Mouse (Mus musculus) limb, embryonic 14.5 days (tissue): ENCODE results near the gene Tmem120a. TPM values are rescaled to one million over a fixed set of nuclear protein-coding genes. Genes with fewer than 3 reads are reported as not detected.
A peak's percentile ranks its signal among the peaks of the same experiment; 100 is the strongest.

Experiments used
- ATAC-seq: fragments of 200-750 bp; cut with Nextera tagmentation; 2 replicates; pipeline ENCODE4 v1.8.0; 2017; ENCODE audit warnings: low read depth, moderate number of reproducible peaks, moderate TSS enrichment; ENCODE audit not compliant: low FRiP score
- DNase-seq: peaks from one replicate; pipeline ENCODE4 v3.0.0-alpha.2; 2015; ENCODE audit warnings: low spot score
- H3K27ac ChIP-seq: fragments of 300-500 bp; sonication (generic); replicated peaks from 2 replicates; pipeline ENCODE4 v1.5.1; 2014; ENCODE audit warnings: low read depth, mild to moderate bottlenecking, low read length, moderate library complexity, mixed read lengths
- H3K27me3 ChIP-seq: fragments of 300-500 bp; sonication (generic); 2 replicates; pipeline ENCODE4 v1.6.1; 2014; ENCODE audit warnings: low read length, mixed read lengths; ENCODE audit not compliant: control insufficient read depth, insufficient read depth
- H3K36me3 ChIP-seq: fragments of 300-500 bp; sonication (generic); 2 replicates; pipeline ENCODE4 v1.6.1; 2014; ENCODE audit warnings: mild to moderate bottlenecking, low read length, moderate library complexity, mixed read lengths; ENCODE audit not compliant: control insufficient read depth, insufficient read depth
- H3K4me1 ChIP-seq: fragments of 300-500 bp; sonication (generic); 2 replicates; pipeline ENCODE4 v1.6.1; 2014; ENCODE audit warnings: antibody characterized with exemption, low read length, mixed read lengths; ENCODE audit not compliant: control insufficient read depth, insufficient read depth
- H3K4me2 ChIP-seq: fragments of 300-500 bp; sonication (generic); replicated peaks from 2 replicates; pipeline ENCODE4 v1.6.1; 2014; ENCODE audit warnings: low read depth, mild to moderate bottlenecking, low read length, moderate library complexity; ENCODE audit not compliant: severe bottlenecking
- H3K4me3 ChIP-seq: fragments of 300-500 bp; sonication (generic); replicated peaks from 2 replicates; pipeline ENCODE4 v1.5.1; 2014; ENCODE audit warnings: low read length
- H3K9ac ChIP-seq: fragments of 300-500 bp; sonication (generic); 2 replicates; pipeline ENCODE4 v1.6.1; 2014; ENCODE audit warnings: mild to moderate bottlenecking, low read depth, low read length, moderate library complexity; ENCODE audit not compliant: severe bottlenecking
- H3K9me3 ChIP-seq: fragments of 300-500 bp; sonication (generic); 2 replicates; pipeline ENCODE4 v1.6.1; 2016; ENCODE audit warnings: low read length; ENCODE audit not compliant: control insufficient read depth
- POLR2A ChIP-seq: fragments of 200-500 bp; IDR thresholded peaks from 2 replicates; pipeline ENCODE4 v1.8.0; 2012; ENCODE audit warnings: inconsistent platforms, mild to moderate bottlenecking, moderate library complexity, borderline replicate concordance; ENCODE audit not compliant: insufficient read depth, insufficient read length; ENCODE audit errors: extremely low read depth
- WGBS: fragments of 180-500 bp; shearing (Covaris S2); extraction: QIAGEN DNeasy Blood & Tissue Kit; methylation state at CpG from one replicate; pipeline ENCODE4 v1.1.7; 2014; 5-methylcytosine and 5-hydroxymethylcytosine counted together
- polyA plus RNA-seq, 2 experiments: library from polyadenylated mRNA; depleted of rRNA in 1 of 2; stranded (reverse) in 1 of 2; unstranded in 1 of 2; fragments of >200 nt; fragmentation: Nextera tagmentation in 1 of 2; extraction: Ambion mirVana in 1 of 2; gene quantifications; 2 replicates each; pipeline versions ENCODE4 v1.2.1 to v1.2.3; 2012 to 2014

Tmem120a gene
- polyA plus RNA-seq (2012; rRNA removed) (21.3 and 23.7 TPM in 2 replicates), polyA plus RNA-seq (2014; fragmentation: Nextera tagmentation; extraction: Ambion mirVana) (44.3 and 48.1 TPM in 2 replicates)

DNA sequence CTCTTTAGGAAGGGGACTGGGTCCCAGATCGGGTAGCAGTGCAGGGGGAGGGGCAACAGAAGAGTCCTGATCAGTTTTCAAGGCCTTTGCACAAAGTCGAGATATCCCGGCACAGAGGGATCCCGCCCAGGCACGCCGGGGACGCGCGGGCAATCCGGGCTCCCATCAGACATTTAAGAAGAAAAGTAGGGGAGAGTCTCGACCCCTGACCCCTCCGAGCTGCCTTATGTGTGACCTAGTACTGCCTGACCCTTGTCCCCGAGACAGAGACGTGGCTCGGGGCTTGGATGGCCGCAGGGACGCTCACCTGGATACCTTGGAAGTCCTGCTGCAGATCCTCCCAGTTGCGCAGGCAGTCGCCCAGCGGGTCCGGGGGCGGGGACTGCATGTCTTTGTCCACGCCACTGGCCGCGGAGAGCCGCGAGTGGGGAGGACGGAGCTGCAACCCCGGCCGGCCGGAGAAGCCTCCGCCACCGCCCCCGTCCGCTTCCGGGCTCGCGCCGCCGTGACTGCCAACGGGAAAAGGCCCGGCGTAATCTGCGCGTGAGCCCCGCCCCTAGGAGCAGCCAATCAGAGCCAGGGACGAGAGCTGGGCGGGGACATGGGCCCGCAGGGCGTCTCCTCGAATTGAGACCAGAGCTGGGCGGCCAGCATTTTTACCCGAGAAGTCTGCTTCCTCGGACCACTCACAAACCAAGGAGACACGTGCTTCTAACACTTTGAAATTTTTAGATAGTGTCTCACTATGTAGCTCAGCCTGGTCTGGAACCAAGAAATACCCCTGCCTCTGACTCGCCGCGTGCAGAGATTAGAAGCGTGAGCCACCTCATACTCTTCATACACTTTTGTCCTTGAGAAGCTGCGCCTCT is at the start of gene Tmem120a:
TSS of gene Tmem120a (minus strand) at position 708 of the 869 bp plus-strand sequence.
- TF ChIP-seq POLR2A, result 0 out of 2 replicates have a peak, but pooled peaks have one; percentile 30
- DNase-seq, result peak; percentile 95
- H3K4me1 ChIP-seq, result peaks cover 13% of the 10 kb centered on the region; the same call in 1 of the 2 replicates
- peak within 1 kb of the TSS; percentile 58; the same call in 1 of the 2 replicates for H3K27ac ChIP-seq
- peak within 1 kb of the TSS; percentile 82 for H3K4me2 ChIP-seq
- H3K27me3 ChIP-seq, result no peaks in the 10 kb centered on the region
- peak within 1 kb of the TSS; percentile 83 for H3K4me3 ChIP-seq
- no peaks in the 10 kb centered on the region; the same call in 1 of the 2 replicates for H3K36me3 ChIP-seq
- H3K9me3 ChIP-seq, result no peaks in the 10 kb centered on the region; the same call in 1 of the 2 replicates
- H3K9ac ChIP-seq, result peak within 1 kb of the TSS; percentile 67
- ATAC-seq, result peak; percentile 97
- WGBS, result under 1% methylated on average over 50 of the region's 60 CpGs

DNA sequence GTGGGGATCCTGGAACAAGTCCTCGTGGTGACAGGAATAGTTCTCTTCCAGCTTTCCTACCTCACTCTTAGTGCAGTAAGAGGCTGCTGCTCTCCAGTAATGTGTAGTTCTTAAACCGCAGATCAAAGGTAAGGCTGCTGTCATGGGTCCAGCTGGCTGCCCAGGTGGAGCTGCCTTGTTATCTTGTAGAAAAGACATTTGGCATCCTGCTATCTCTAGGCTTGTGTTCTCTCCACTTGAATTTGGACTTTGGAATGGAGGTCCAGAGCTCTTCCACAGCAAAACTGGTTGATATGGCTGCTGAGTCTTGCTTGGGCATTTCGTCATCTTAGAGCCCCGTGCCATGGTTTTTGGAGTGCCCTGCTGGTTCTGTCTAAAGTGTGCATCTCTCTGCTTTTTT is 38.7 kb upstream of the Tmem120a start:
- peaks cover 62% of the 10 kb centered on the region for H3K36me3 ChIP-seq
- no peak for ATAC-seq
- no peak for DNase-seq
- no peak for TF ChIP-seq POLR2A
- H3K4me1 ChIP-seq, result peaks cover 12% of the 10 kb centered on the region
- no peak overlapping the region for H3K4me2 ChIP-seq
- no peak overlapping the region for H3K9ac ChIP-seq
- WGBS, result 91% methylated on average over 4 of the region's 4 CpGs
- H3K4me3 ChIP-seq, result no peak overlapping the region
- H3K9me3 ChIP-seq, result no peaks in the 10 kb centered on the region
- no peaks in the 10 kb centered on the region for H3K27me3 ChIP-seq
- no peak overlapping the region for H3K27ac ChIP-seq

DNA sequence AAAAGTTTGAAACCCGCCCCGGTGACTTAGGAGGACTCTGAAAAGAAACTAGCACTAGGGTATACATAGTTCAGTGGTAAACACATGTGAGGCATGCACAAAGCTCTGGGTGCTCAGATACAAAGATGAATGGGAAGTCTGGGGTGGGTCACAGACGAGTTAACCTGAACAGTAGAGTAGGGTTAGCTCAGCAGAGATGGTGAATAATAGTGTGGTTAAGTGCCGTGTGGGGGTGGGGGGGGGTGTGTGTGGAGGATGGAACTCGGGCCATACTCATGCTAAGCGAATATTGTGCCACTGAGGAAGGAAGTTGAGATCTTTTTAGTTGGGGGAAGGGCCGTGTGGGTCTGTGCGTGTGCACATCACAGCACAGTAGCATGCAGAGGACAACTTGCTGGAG is 36.1 kb upstream of the Tmem120a start:
- no peaks in the 10 kb centered on the region for H3K9me3 ChIP-seq
- H3K4me2 ChIP-seq, result peak overlapping the region; percentile 85; the same call in 1 of the 2 replicates
- no peak overlapping the region for H3K4me3 ChIP-seq
- no peaks in the 10 kb centered on the region for H3K27me3 ChIP-seq
- WGBS, result 89% methylated on average over 8 of the region's 8 CpGs
- H3K27ac ChIP-seq, result no peak overlapping the region
- no peak for TF ChIP-seq POLR2A
- ATAC-seq (no peak), DNase-seq (no peak)
- 0 out of 2 replicates have a peak overlapping the region, but pooled peaks have one; percentile 93 for H3K9ac ChIP-seq
- H3K36me3 ChIP-seq, result peaks cover 36% of the 10 kb centered on the region
- peaks cover 17% of the 10 kb centered on the region for H3K4me1 ChIP-seq

DNA sequence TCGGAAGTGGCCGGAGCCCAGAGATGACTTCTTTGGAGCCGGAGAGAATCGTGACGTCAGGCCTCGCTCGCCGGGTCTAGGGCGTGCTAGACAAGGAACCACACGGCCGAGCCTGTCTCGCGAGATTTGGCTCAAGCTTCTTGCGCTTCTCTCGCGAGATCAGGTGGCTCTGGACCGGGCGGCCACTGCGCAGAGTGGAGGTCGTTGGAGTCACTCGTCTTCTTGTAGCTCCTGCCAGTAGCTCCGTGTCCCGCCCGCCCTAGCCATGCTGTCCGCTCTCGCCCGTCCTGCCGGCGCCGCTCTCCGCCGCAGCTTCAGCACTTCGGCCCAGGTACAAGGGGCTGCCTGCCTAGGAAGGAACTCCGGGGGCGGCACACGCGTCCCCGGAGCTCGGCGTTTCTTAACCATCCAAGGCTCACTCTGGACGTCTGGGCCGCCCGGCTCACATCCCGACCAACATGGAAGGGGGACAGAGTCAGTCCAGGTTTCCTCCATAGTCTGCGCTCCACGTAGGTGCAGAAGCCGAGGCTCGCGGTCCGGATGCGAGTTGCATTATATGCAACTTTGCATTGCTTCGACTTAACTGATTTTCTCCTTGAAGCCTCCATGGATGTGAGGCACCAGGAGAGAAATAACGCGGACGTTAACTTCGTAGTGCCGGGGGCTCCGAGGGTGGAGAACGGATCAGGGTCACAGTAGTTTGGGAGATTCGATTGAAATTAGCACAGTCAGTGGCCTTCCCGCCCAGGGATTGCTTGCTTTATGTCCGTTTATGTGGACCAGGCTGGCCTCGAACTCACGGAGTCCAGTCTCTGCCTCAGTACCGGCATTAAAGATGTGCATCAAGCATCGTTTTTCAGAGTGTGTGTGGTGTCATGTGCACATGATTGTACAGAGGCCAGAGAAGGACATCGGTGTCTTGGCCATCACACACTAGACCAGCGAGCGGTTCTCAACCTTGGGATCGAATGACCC is 34.5 kb upstream of the Tmem120a start, which contains the start of gene Mdh2:
TSS of gene Mdh2 (plus strand) at position 10 of the 975 bp plus-strand sequence.
- WGBS, result 1% methylated on average over 56 of the region's 70 CpGs
- Histone ChIP-seq H3K9ac (peak within 1 kb of the TSS; percentile 93), H3K9me3 (no peaks in the 10 kb centered on the region), H3K4me2 (peak within 1 kb of the TSS; percentile 85), H3K27ac (peak within 1 kb of the TSS; percentile 84), H3K36me3 (peaks cover 21% of the 10 kb centered on the region), H3K27me3 (no peaks in the 10 kb centered on the region), H3K4me1 (peaks cover 17% of the 10 kb centered on the region), H3K4me3 (peak within 1 kb of the TSS; percentile 76)
- DNase-seq, result peak; percentile 100
- TF ChIP-seq POLR2A, result peak; percentile 76; the same call in 1 of the 2 replicates
- ATAC-seq, result peak; percentile 98
